Mouse (Mus musculus): ENCODE results near the gene Rps16. TPM values are rescaled to one million over a fixed set of nuclear protein-coding genes. Genes with fewer than 3 reads are reported as not detected.
A peak's percentile ranks its signal among the peaks of the same experiment; 100 is the strongest.

Rps16 gene
- total and polyA plus RNA-seq, 3 experiments: 905 to 2,248 (median 1,212) TPM

DNA sequence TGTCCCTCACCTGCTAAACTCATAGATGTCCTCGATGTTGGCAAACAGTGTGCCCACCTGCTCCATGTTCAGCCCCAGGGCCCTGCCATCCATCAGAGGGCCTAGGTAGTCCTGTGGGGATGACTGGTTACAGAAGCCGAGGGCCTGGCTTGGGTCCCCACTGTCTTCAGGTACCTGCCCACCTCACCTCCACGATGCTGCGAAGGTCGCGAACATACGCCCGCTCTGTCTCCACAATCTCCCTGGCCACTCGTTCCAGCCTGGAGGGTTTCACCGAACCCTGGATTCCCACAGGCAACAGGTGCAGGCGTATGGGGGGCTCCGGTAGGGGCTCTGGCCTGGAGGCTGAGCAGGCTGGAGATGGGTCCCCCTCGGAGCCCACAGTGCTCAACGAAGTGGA is 19.6 kb downstream of the Rps16 start:
- DNase-seq (ENCODE audit: low spot score) (no peak), ATAC-seq (ENCODE audit: extremely low read depth, insufficient number of reproducible peaks, low FRiP score, poor library complexity, severe bottlenecking) (no peak)
- H3K27me3 ChIP-seq (ENCODE audit: insufficient read depth, low read length): peaks cover 20% of the 10 kb centered on the region
- peaks cover 43% of the 10 kb centered on the region for H3K4me1 ChIP-seq (ENCODE audit: insufficient read depth, low read depth, low read length)
- no peak overlapping the region for H3K4me3 ChIP-seq (ENCODE audit: low read depth, low read length)
- no peaks in the 10 kb centered on the region for H3K9me3 ChIP-seq (replicated peaks)
- TF ChIP-seq GATA2 (IDR thresholded peaks at IDR 0.05; ENCODE audit: borderline replicate concordance, low read depth, low read length) (no peak), POLR2AphosphoS5 (IDR thresholded peaks at IDR 0.05; ENCODE audit: insufficient replicate concordance, low read depth, low read length) (no peak), GATA1 (IDR thresholded peaks at IDR 0.05; ENCODE audit: borderline replicate concordance, low read length) (no peak), TAL1 (conservative IDR thresholded peaks at IDR 0.05; ENCODE audit: low read depth, low read length) (no peak), CTCF (IDR thresholded peaks at IDR 0.05; ENCODE audit: low read depth, low read length) (no peak)
- peaks cover 22% of the 10 kb centered on the region for H3K36me3 ChIP-seq (replicated peaks)

DNA sequence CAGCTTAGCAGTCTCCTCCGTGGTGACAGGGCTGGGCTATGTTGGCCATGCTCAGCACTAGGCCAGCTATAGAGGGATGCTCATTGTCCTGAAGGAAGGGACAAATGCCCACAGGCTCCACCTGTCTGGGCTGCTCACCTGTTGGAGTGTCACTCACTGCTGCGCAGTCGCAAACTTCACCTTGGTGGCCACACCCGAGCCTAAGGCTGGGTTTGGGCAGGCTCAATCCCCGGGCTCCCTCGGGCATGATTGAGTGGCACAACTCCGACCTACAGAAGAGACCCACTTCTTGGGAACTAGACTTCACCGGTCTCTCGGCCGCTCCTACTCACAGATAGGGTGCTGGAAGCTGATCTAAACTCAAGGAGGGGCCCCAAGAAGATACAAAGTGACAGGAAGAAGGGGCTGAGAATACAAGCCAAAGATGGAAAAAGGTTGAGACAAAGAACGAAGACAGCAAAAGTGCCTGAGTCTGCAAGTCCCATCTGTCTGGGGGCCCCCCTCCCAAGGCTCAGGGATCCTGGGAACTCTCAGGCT is 20.6 kb downstream of the Rps16 start:
- ATAC-seq (ENCODE audit: extremely low read depth, insufficient number of reproducible peaks, low FRiP score, poor library complexity, severe bottlenecking): no peak
- Histone ChIP-seq H3K36me3 (replicated peaks) (peaks cover 22% of the 10 kb centered on the region), H3K4me3 (ENCODE audit: low read depth, low read length) (peak overlapping the region; percentile 75), H3K27me3 (ENCODE audit: insufficient read depth, low read length) (peaks cover 15% of the 10 kb centered on the region), H3K4me1 (ENCODE audit: insufficient read depth, low read depth, low read length) (peaks cover 51% of the 10 kb centered on the region), H3K9me3 (replicated peaks) (no peaks in the 10 kb centered on the region)
- no peak for DNase-seq (ENCODE audit: low spot score)
- TF ChIP-seq TAL1 (conservative IDR thresholded peaks at IDR 0.05; ENCODE audit: low read depth, low read length): no peak
- TF ChIP-seq GATA1 (IDR thresholded peaks at IDR 0.05; ENCODE audit: borderline replicate concordance, low read length): no peak
- TF ChIP-seq GATA2 (IDR thresholded peaks at IDR 0.05; ENCODE audit: borderline replicate concordance, low read depth, low read length): no peak
- no peak for TF ChIP-seq POLR2AphosphoS5 (IDR thresholded peaks at IDR 0.05; ENCODE audit: insufficient replicate concordance, low read depth, low read length)
- no peak for TF ChIP-seq CTCF (IDR thresholded peaks at IDR 0.05; ENCODE audit: low read depth, low read length)

GRCm38 (mm10) chr7:28371514-28371989 is 21.1 kb downstream of the Rps16 start:
- H3K4me1 ChIP-seq (ENCODE audit: insufficient read depth, low read depth, low read length): peaks cover 56% of the 10 kb centered on the region
- peak overlapping the region; percentile 75 for H3K4me3 ChIP-seq (ENCODE audit: low read depth, low read length)
- DNase-seq (ENCODE audit: low spot score) (peak; percentile 79), ATAC-seq (ENCODE audit: extremely low read depth, insufficient number of reproducible peaks, low FRiP score, poor library complexity, severe bottlenecking) (no peak)
- no peak for TF ChIP-seq GATA1 (IDR thresholded peaks at IDR 0.05; ENCODE audit: borderline replicate concordance, low read length)
- no peak for TF ChIP-seq TAL1 (conservative IDR thresholded peaks at IDR 0.05; ENCODE audit: low read depth, low read length)
- TF ChIP-seq POLR2AphosphoS5 (IDR thresholded peaks at IDR 0.05; ENCODE audit: insufficient replicate concordance, low read depth, low read length): no peak
- TF ChIP-seq GATA2 (IDR thresholded peaks at IDR 0.05; ENCODE audit: borderline replicate concordance, low read depth, low read length): no peak
- TF ChIP-seq CTCF (IDR thresholded peaks at IDR 0.05; ENCODE audit: low read depth, low read length): no peak
- H3K9me3 ChIP-seq (replicated peaks): no peaks in the 10 kb centered on the region
- H3K36me3 ChIP-seq (replicated peaks): peaks cover 24% of the 10 kb centered on the region
- peaks cover 13% of the 10 kb centered on the region for H3K27me3 ChIP-seq (ENCODE audit: insufficient read depth, low read length)

- Histone ChIP-seq H3K27me3 (ENCODE audit: insufficient read depth, low read length) (peaks cover 12% of the 10 kb centered on the region; the same call in 1 of the 2 replicates), H3K36me3 (replicated peaks) (peaks cover 30% of the 10 kb centered on the region), H3K4me1 (ENCODE audit: insufficient read depth, low read depth, low read length) (peaks cover 64% of the 10 kb centered on the region), H3K4me3 (ENCODE audit: low read depth, low read length) (peak within 1 kb of the TSS; percentile 75), H3K9me3 (replicated peaks) (no peaks in the 10 kb centered on the region)
- TF ChIP-seq TAL1 (conservative IDR thresholded peaks at IDR 0.05; ENCODE audit: low read depth, low read length): no peak
- TF ChIP-seq CTCF (IDR thresholded peaks at IDR 0.05; ENCODE audit: low read depth, low read length): peak; percentile 51
- TF ChIP-seq GATA1 (IDR thresholded peaks at IDR 0.05; ENCODE audit: borderline replicate concordance, low read length): no peak
- DNase-seq (ENCODE audit: low spot score): peak; percentile 88
- peak; percentile 81 for ATAC-seq (ENCODE audit: extremely low read depth, insufficient number of reproducible peaks, low FRiP score, poor library complexity, severe bottlenecking)
These were observed 22.0 kb downstream of the Rps16 start, which contains the start of gene Plekhg2 for GRCm38 (mm10) chr7:28372251-28373108. Plekhg2 (minus strand) TSS chr7:28372599.

DNA sequence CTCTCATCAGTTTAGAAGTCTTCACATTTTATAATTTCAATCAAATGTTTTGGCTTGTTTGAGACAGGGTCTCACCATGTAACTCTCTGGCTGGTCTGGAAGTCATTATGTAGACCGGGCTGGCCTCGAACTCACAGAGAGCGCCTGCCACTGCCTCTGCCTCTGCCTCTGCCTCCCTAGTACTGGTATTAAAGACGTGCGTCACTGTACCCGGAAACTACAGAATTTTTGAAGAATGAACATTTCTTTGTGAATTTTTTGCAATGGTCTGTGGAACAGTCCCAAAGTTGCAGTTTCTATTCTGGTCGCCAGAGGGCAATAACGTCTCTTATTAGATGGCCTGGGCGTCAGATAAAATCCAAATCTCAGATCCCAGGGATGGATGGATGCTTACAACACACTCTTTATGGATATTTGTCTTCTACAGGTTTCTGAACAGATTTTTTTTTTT is 22.7 kb downstream of the Rps16 start:
- no peak for ATAC-seq (ENCODE audit: extremely low read depth, insufficient number of reproducible peaks, low FRiP score, poor library complexity, severe bottlenecking)
- H3K36me3 ChIP-seq (replicated peaks): peaks cover 30% of the 10 kb centered on the region
- peaks cover 68% of the 10 kb centered on the region for H3K4me1 ChIP-seq (ENCODE audit: insufficient read depth, low read depth, low read length)
- H3K27me3 ChIP-seq (ENCODE audit: insufficient read depth, low read length): peaks cover 12% of the 10 kb centered on the region; the same call in 1 of the 2 replicates
- no peaks in the 10 kb centered on the region for H3K9me3 ChIP-seq (replicated peaks)
- no peak for DNase-seq (ENCODE audit: low spot score)
- TF ChIP-seq GATA1 (IDR thresholded peaks at IDR 0.05; ENCODE audit: borderline replicate concordance, low read length) (no peak), CTCF (IDR thresholded peaks at IDR 0.05; ENCODE audit: low read depth, low read length) (peak; percentile 68; the same call in 1 of the 2 replicates)
- H3K4me3 ChIP-seq (ENCODE audit: low read depth, low read length): peak overlapping the region; percentile 75

DNA sequence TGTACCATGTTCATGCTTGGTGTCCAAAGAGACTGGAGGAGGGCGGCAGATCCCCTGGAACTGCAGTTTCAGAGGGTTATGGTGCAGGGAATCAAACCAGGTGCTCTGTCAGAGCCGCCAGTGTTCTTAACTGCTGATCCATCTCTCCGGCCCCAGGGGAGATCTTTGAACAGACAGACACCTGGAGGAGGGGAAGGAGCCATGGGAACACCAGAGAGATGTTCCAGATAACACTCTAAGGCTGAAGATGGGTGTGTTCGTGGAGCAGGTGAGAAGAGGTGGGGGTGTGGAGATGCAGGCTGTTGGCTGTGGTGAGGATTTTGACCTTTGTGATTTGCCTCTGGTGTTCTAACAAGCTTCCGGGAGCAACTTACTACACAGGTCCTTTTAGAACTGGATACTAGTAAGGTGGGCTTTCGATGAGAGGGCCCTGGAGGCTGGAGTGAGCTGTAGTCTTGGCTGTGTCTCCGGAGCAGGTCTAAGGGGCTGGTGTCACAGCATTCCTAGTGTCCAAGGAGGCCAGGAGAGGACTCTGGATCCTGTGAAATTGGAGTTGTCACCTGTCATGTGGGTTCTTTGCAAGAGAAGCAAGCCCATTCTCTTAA is 23.5 kb downstream of the Rps16 start:
- DNase-seq (ENCODE audit: low spot score) (no peak), ATAC-seq (ENCODE audit: extremely low read depth, insufficient number of reproducible peaks, low FRiP score, poor library complexity, severe bottlenecking) (no peak)
- peaks cover 75% of the 10 kb centered on the region for H3K4me1 ChIP-seq (ENCODE audit: insufficient read depth, low read depth, low read length)

More for the DNA sequence above, 23.5 kb downstream of the Rps16 start:
- Histone ChIP-seq H3K9me3 (replicated peaks) (no peaks in the 10 kb centered on the region), H3K36me3 (replicated peaks) (peaks cover 25% of the 10 kb centered on the region), H3K4me3 (ENCODE audit: low read depth, low read length) (no peak overlapping the region), H3K27me3 (ENCODE audit: insufficient read depth, low read length) (peaks cover 10% of the 10 kb centered on the region; the same call in 1 of the 2 replicates)
- TF ChIP-seq CTCF (IDR thresholded peaks at IDR 0.05; ENCODE audit: low read depth, low read length): no peak

All from G1E (cell line).